Comparison of ENCODE assay signal across 9 mouse cellular contexts in the genomic region with DNA sequence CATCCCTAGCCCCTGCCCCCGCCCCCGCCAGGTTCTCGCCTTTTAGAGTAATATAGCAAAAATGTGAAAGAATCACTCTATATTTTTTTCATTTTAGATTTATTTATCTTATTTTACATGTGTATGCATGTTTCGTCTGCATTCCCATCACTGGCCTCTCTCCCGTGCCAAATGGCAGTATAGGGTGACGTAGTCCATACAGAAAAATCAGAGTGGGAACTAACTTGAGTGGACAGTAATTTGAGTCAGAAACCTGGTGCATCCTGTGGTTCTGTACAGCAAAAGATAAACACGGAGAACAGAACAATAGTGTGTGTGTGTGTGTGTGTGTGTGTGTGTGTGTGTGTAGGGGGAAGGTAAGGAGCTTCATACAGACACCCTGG. TPM values are rescaled to one million over a fixed set of nuclear protein-coding genes. Genes with fewer than 3 reads are reported as not detected.
DNase-seq lines count a peak whose midpoint lies in the region; ATAC-seq and TF ChIP-seq lines count a peak whose summit lies in the region.
"Not testable (repeated sequence)": the region's sequence is repeated elsewhere in the genome, so short reads cannot be mapped to it uniquely, and the experiment has no call there.
"Had no signal": no experiment of that assay in that cellular context is flagged by ENCODE, and none has a peak within 500 bp of the region (broad histone marks: within the 10 kb centered on the region; RNA-seq: fewer than 3 reads in every experiment).

No protein-coding gene starts in this region.

- not testable (repeated sequence) for H3K4me1 ChIP-seq in embryonic facial prominence, embryonic 14.5 days (ENCODE audit: control insufficient read depth, insufficient read depth, low read length); heart, adult 2 months (ENCODE audit: control insufficient read depth, insufficient read depth, low read length); kidney, embryonic 15.5 days; liver, embryonic 11.5 days (replicated peaks; ENCODE audit: control insufficient read depth, insufficient read depth, low read length); neural tube, embryonic 12.5 days
- peaks cover 11% of the 10 kb centered on the region for H3K4me1 ChIP-seq in hindbrain, embryonic 13.5 days (replicated peaks)

- H3K27me3 ChIP-seq in embryonic facial prominence, embryonic 14.5 days (replicated peaks; ENCODE audit: control insufficient read depth, insufficient read depth, low read length); heart, adult 2 months (ENCODE audit: control insufficient read depth, insufficient read depth, low read length); hindbrain, embryonic 13.5 days; kidney, embryonic 15.5 days; liver, embryonic 11.5 days (replicated peaks; ENCODE audit: control insufficient read depth, insufficient read depth, low read length); neural tube, embryonic 12.5 days (replicated peaks): not testable (repeated sequence)

- intact Hi-C loops in heart, adult 2 months (cut with DNase I), result loop anchor here (2.0 to 5.0 kb wide), 2 partner anchors 62 to 78 kb away; no protein-coding TSS in a partner anchor

- TF ChIP-seq POLR2A in heart, adult 2 months (IDR thresholded peaks at IDR 0.05; ENCODE audit: insufficient read depth, low read depth, low read length), result not testable (repeated sequence)

- peak overlapping the region; percentile 60 for H3K4me2 ChIP-seq in embryonic facial prominence, embryonic 14.5 days (ENCODE audit: low read depth, low read length)
- H3K4me2 ChIP-seq in hindbrain, embryonic 13.5 days, result peak overlapping the region; percentile 57
- peak overlapping the region; percentile 66 for H3K4me2 ChIP-seq in kidney, embryonic 15.5 days
- H3K4me2 ChIP-seq in liver, embryonic 11.5 days, result peak overlapping the region; percentile 76
- H3K4me2 ChIP-seq in neural tube, embryonic 12.5 days (replicated peaks), result peak overlapping the region; percentile 67

- H3K36me3 ChIP-seq in embryonic facial prominence, embryonic 14.5 days (ENCODE audit: control insufficient read depth, insufficient read depth, low read length); hindbrain, embryonic 13.5 days; kidney, embryonic 15.5 days; liver, embryonic 11.5 days (ENCODE audit: control insufficient read depth, insufficient read depth, low read length); macrophage (ENCODE audit: inconsistent target); neural tube, embryonic 12.5 days: not testable (repeated sequence)
- peaks cover 27% of the 10 kb centered on the region for H3K36me3 ChIP-seq in heart, adult 2 months (ENCODE audit: control insufficient read depth, insufficient read depth, low read length)

- not testable (repeated sequence) for H3K9me3 ChIP-seq in embryonic facial prominence, embryonic 14.5 days (ENCODE audit: control insufficient read depth, low read length); hindbrain, embryonic 13.5 days; kidney, embryonic 15.5 days (replicated peaks); liver, embryonic 11.5 days (ENCODE audit: control insufficient read depth, low read length); neural tube, embryonic 12.5 days

- not testable (repeated sequence) for DNase-seq in embryonic facial prominence, embryonic 14.5 days (ENCODE audit: low spot score); heart, adult 2 months; liver, embryonic 11.5 days (ENCODE audit: low spot score)

- 30% methylated on average over 7 of the region's 7 CpGs for WGBS in embryonic facial prominence, embryonic 14.5 days
- WGBS in heart, adult 2 months, result 14% methylated on average over 7 of the region's 7 CpGs
- 33% methylated on average over 7 of the region's 7 CpGs for WGBS in hindbrain, embryonic 13.5 days
- 32% methylated on average over 7 of the region's 7 CpGs for WGBS in kidney, embryonic 15.5 days
- WGBS in liver, embryonic 11.5 days, result 35% methylated on average over 7 of the region's 7 CpGs
- 15% methylated on average over 5 of the region's 7 CpGs for WGBS in macrophage (ENCODE audit: missing documents)
- 39% methylated on average over 7 of the region's 7 CpGs for WGBS in neural tube, embryonic 12.5 days

- peak; percentile 7 for ATAC-seq in CD4-positive, CD25-positive, alpha-beta regulatory T cell, adult 4 months
- not testable (repeated sequence) for ATAC-seq in embryonic facial prominence, embryonic 14.5 days (ENCODE audit: low read depth); liver, embryonic 11.5 days (replicated peaks; ENCODE audit: low FRiP score)
- peak; percentile 65 for ATAC-seq in hindbrain, embryonic 13.5 days (ENCODE audit: low FRiP score)
- 0 out of 2 replicates have a peak, but pooled peaks have one; percentile 34 for ATAC-seq in kidney, embryonic 15.5 days (replicated peaks; ENCODE audit: low FRiP score)
- peak; percentile 23 for ATAC-seq in neural tube, embryonic 12.5 days (ENCODE audit: low FRiP score, low read depth)

- not testable (repeated sequence) for TF ChIP-seq CTCF in heart, adult 2 months (IDR thresholded peaks at IDR 0.05)

- TF ChIP-seq EP300 in heart, adult 2 months (IDR thresholded peaks at IDR 0.05; ENCODE audit: insufficient read depth, low read depth, low read length), result not testable (repeated sequence)

- peak overlapping the region; percentile 60 for H3K4me3 ChIP-seq in embryonic facial prominence, embryonic 14.5 days (ENCODE audit: low read depth, low read length)
- H3K4me3 ChIP-seq in heart, adult 2 months, result peak overlapping the region; percentile 79
- H3K4me3 ChIP-seq in hindbrain, embryonic 13.5 days, result peak overlapping the region; percentile 69
- H3K4me3 ChIP-seq in kidney, embryonic 15.5 days (replicated peaks), result peak overlapping the region; percentile 51
- peak overlapping the region; percentile 48 for H3K4me3 ChIP-seq in liver, embryonic 11.5 days (ENCODE audit: low read depth, low read length)
- H3K4me3 ChIP-seq in macrophage (ENCODE audit: inconsistent target), result peak overlapping the region; percentile 15; the same call in 1 of the 2 replicates
- peak overlapping the region; percentile 61 for H3K4me3 ChIP-seq in neural tube, embryonic 12.5 days

- not testable (repeated sequence) for H3K79me2 ChIP-seq in heart, adult 2 months (replicated peaks; ENCODE audit: control insufficient read depth, insufficient read depth, low read length); macrophage (ENCODE audit: inconsistent target)

- H3K9ac ChIP-seq in embryonic facial prominence, embryonic 14.5 days (ENCODE audit: low read depth, low read length), result peak overlapping the region; percentile 72
- H3K9ac ChIP-seq in heart, adult 2 months (ENCODE audit: low read depth, low read length), result peak overlapping the region; percentile 96
- H3K9ac ChIP-seq in hindbrain, embryonic 13.5 days, result peak overlapping the region; percentile 88
- H3K9ac ChIP-seq in kidney, embryonic 15.5 days; liver, embryonic 11.5 days (ENCODE audit: low read depth, low read length): not testable (repeated sequence)
- H3K9ac ChIP-seq in neural tube, embryonic 12.5 days, result peak overlapping the region; percentile 73

- peak overlapping the region; percentile 82; the same call in 1 of the 2 replicates for H3K27ac ChIP-seq in embryonic facial prominence, embryonic 14.5 days (replicated peaks; ENCODE audit: low read depth, low read length)
- H3K27ac ChIP-seq in heart, adult 2 months, result peak overlapping the region; percentile 97
- H3K27ac ChIP-seq in hindbrain, embryonic 13.5 days, result peak overlapping the region; percentile 98
- not testable (repeated sequence) for H3K27ac ChIP-seq in kidney, embryonic 15.5 days; liver, embryonic 11.5 days (ENCODE audit: low read depth, low read length); macrophage; neural tube, embryonic 12.5 days

RNA-seq across cellular contexts. Expression of a gene that starts 0.2 kb away (rescaled TPM):
- polyA plus RNA-seq in CD4-positive, CD25-positive, alpha-beta regulatory T cell, adult 4 months (2017; shearing (Covaris generic)), result 100 to 1,000 TPM; 163 to 168 TPM
- 59.4 and 68.9 TPM in 2 replicates for polyA plus RNA-seq in embryonic facial prominence, embryonic 14.5 days (2014; fragmentation: Nextera tagmentation; extraction: Ambion mirVana)
- 10 to 100 TPM; 63.6 to 69.3 TPM for total RNA-seq in heart, adult 2 months (2021)
- 90.0 and 99.3 TPM in 2 replicates for polyA plus RNA-seq in heart, adult 2 months (2012; rRNA removed)
- polyA plus RNA-seq in hindbrain, embryonic 13.5 days (2015; fragmentation: Nextera tagmentation; extraction: Ambion mirVana), result 244 and 255 TPM in 2 replicates
- polyA plus RNA-seq in kidney, embryonic 15.5 days (2015; fragmentation: Nextera tagmentation; extraction: Ambion mirVana), result 34.9 and 39.1 TPM in 2 replicates
- polyA plus RNA-seq in liver, embryonic 11.5 days (2014; fragmentation: Nextera tagmentation; extraction: Ambion mirVana), result 2.5 and 3.0 TPM in 2 replicates
- 10 to 100 TPM in 9 of 26 experiments, 1 to 10 TPM in 15, under 1 TPM in 1, not detected in 1; 0.86 to 63.9 (median 4.1) TPM for total RNA-seq in macrophage (2018; cell fraction: chromatin; rRNA removed)
- total RNA-seq in macrophage (2018; cell fraction: cytosol; rRNA removed), result 10 to 100 TPM in 6 of 26 experiments, 1 to 10 TPM in 20; 1.5 to 21.0 (median 6.6) TPM
- 100 to 1,000 TPM in 1 of 26 experiments, 10 to 100 TPM in 11, 1 to 10 TPM in 14; 2.3 to 122 (median 8.7) TPM for total RNA-seq in macrophage (2018; cell fraction: nucleus; rRNA removed)
- 2.0 to 8.2 TPM (median 3.1 TPM) in 3 replicates for polyA plus RNA-seq in macrophage (2018)
- polyA plus RNA-seq in neural tube, embryonic 12.5 days (2016; fragmentation: Nextera tagmentation; extraction: Ambion mirVana), result 102 and 104 TPM in 2 replicates
- total RNA-seq: G1E had no signal
- polyA plus RNA-seq: G1E had no signal

Comparison
In these comparisons a context has a peak if more than half of its experiments do, and no peak if none do; other contexts are left out.
1. H3K4me3 ChIP-seq: peak in every context shown above with its lines; median percentile 79 in heart, adult 2 months; 69 in hindbrain, embryonic 13.5 days; 61 in neural tube, embryonic 12.5 days; 60 in embryonic facial prominence, embryonic 14.5 days; 51 in kidney, embryonic 15.5 days; 48 in liver, embryonic 11.5 days; 15 in macrophage.